Mouse (Mus musculus) hematopoietic stem cell, adult 5-6 weeks (primary cell): ENCODE results near the gene Ldb3. TPM values are rescaled to one million over a fixed set of nuclear protein-coding genes. Genes with fewer than 3 reads are reported as not detected.
A peak's percentile ranks its signal among the peaks of the same experiment; 100 is the strongest.

Source experiments
- ATAC-seq, 2 experiments: fragments of 125-278 bp in 1 of 2; replicated peaks in 1 of 2; 2 replicates each; pipeline ENCODE4 v1.8.0; 2016 to 2017; ENCODE audit warnings: inconsistent platforms in 2 of 2, mild to moderate bottlenecking in 2 of 2, moderate number of reproducible peaks in 2 of 2, low read depth in 1 of 2, moderate TSS enrichment in 1 of 2; ENCODE audit not compliant: low FRiP score in 2 of 2, poor library complexity in 2 of 2, severe bottlenecking in 2 of 2, insufficient read depth in 1 of 2, low TSS enrichment in 1 of 2
- total RNA-seq: library from RNA; stranded (forward); fragments of 172-1452, 232-1000 nt; gene quantifications from 2 replicates; pipeline ENCODE4 v1.2.3, GENCODE M21; 2017

The Ldb3 gene
- total RNA-seq, 1 experiment from 2014 or later = 0.05 TPM

GRCm38 (mm10) chr14:34595596-34596255 is 7.2 kb upstream of the Ldb3 start:
- ATAC-seq = no peak

GRCm38 (mm10) chr14:34591741-34592535 is 3.5 kb upstream of the Ldb3 start:
- ATAC-seq = no peak

DNA sequence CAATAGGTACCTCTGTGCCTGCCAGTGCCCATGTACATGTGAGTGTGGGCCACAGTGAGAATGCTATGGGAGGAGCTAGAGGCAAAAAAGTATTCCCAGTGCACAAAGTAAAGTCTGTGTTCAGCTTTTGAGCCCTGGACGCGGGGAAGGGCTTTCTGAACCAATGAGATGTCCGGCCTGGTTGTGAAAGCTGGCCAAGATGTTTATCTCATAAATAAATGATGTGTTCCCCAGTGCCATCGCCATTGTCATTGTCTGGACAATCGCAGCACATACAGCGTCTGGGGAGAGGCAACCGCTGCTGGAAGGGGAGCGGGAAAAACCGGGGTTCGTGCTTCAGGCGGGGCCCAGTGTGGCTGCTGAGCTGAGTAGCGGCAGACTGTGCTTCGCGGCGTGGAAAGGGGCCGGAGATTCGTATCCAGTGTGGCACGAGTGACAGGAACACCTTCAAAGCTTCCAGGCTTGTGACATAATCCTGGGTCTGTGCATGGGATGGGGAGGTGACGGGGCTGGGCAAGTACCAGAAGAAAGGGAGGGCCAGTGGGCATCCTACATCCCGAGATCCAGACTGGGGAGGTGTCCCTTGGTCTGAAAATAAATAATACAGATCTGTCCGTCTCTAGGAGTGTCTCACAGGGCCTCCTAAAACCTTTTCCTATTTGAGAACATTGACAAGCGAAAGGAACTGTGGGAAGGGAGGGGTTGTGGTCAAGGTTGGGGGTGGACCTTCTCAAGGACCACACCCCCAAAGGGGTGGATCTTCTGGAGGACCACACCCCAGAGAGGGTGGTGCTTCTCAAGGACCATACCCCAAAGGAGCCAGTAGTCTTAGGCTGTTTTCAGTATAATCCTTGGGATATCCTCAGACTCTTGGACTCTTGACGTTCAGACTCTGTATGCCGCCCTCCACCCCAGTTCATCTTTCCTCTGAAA is 2.5 kb upstream of the Ldb3 start:
- ATAC-seq = no peak

DNA sequence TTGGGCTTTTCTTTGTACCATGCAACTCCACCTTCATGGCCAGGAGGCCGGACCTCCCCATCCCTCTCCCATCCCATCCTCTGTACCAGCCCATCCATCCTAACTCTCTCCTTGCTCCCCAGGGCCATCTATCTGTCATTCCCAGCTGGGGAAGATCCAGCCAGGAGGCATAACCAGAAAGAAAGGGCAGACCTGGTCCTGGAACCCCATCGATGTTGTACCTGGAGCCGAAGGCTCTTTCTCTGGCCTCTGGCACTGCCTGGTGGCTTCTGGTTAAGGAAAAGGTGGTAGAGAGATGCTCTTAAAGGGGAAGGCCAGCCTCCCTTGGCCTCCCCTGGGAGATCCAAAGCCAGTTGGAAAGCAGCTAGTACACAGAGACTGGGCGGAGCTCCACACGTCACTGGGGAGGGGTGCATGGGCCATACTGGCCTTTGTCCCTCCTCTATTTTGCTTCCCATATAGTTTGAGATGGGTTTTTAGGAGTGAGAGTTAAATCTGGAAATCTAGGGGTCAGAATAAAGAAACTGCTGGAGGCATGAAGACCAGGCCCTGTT is 1.6 kb upstream of the Ldb3 start:
- no peak for ATAC-seq

GRCm38 (mm10) chr14:34589185-34589713 is 767 bp upstream of the Ldb3 start:
- no peak for ATAC-seq

DNA sequence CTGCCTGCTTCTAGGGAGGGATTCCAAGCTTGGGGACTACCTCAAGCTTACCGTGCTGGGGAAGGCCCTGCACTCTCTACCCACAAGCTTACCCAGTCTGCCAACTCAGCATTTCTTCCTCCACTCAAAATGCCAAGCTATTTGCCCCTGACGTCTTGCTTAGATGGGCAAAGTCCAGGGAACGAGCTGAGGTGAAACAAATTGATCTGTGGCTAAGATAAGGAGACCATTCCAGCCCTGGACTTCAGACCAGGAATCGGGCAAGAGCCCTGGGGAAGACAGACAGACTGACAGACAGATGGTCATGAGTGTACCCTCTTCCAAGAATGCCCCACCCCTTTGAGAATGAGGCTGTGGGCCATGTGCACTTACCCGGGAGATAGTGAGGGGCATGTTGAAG is 477 bp downstream of the Ldb3 start:
- ATAC-seq = no peak

GRCm38 (mm10) chr14:34586871-34587270 is 1.6 kb downstream of the Ldb3 start:
- ATAC-seq = no peak

GRCm38 (mm10) chr14:34585358-34586105 is 3.0 kb downstream of the Ldb3 start:
- ATAC-seq = no peak

DNA sequence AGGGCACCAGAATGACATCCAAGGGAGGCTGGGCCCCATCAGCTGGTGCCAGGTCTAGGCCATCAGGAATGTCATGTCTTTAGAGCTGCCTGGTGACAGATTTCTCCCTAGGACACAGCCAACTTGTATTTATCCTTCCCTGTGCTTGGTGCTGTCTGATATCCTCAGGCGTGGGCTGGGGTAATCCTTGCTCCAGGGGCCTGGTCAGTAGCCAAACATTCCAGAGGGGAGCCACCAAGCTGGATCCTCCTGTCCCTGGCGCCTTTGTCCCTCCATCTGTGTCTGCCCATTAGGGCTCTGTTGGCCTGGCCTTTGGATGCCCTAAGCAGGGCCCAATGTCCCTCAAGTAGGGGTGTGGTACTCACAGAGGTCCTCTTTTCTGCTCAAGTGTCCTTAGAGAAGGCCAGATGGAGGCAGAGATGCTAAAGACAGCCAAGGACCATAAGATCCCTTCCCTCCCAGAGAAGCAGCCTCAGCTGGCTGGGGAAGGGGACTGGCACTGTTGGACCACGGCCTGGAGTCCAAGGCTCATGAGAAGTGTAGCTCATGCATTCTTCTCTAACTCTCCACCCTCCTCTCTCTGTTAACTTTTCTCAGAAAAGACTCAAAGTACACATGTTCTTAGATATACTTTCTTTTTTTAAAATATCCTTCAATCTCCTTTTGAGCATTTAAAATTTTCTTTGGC is 5.6 kb downstream of the Ldb3 start:
- ATAC-seq = no peak

GRCm38 (mm10) chr14:34576858-34577257 is 11.6 kb downstream of the Ldb3 start:
- no peak for ATAC-seq

- no peak for ATAC-seq
Measured at GRCm38 (mm10) chr14:34574068-34574467, 14.4 kb downstream of the Ldb3 start.

DNA sequence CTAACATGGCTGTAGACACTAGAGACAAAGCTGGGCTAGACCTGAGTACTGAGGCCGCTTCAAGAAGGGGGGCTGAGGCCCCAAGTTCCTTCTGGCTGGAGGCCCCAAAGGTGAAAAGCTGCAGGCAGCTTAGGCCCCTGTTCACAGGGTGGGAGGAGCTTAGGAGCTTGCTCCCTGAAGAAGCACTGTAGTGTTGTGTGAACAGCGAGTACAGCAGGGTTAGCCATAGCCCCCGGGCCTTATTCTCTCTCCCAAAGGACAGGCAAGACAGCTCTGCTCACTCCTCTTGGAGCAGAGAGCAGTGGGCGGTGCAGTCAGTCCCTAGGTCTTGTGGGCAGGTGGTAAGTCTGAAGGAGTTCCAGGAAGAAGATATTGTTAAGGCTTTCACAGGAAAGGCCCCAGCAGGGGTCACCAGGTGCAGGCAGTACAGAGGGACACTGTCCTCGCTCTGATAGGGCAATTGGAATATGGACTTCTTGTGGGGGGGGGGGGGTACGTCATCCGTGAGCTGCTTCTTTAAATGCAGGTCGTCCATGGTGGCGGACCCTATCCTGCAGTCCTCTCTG is 15.1 kb downstream of the Ldb3 start:
- ATAC-seq = no peak

DNA sequence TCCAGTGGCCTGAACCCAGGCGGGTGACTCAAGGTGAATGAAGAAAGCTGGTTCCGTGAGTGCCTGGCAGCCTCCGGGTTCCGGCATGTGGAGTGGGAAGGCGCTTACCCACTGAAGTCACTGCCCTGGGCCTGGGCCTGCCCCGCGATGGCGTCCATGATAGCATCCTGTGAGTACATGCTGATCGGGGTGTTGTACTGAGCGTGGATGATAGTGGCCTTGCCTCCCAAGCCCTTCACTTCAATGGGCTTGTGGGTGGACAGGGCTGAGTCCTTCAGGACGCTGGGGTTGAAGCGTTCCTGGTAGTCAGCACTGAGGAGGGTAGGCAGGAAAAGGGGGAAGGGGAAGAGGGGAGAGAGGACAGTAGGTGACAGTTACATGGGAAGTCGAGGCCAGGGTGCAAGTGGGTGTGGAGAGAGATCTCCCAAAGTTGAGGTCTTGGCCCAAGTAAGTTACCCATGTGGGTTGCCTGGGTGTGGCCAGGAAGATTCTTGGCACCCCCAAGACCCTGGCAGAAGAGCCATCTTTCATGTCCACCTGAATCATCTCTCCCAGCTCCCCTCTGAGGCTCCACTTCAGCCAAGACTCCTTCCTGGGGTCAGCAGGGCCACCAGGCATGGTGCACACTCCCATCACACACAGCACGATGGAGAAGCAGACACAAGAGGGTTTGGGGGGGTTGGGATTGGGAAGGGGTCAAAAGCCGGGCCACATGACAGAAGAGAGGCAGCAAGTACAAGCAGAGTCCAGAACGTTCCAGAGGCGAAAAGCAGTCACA is 16.7 kb downstream of the Ldb3 start:
- ATAC-seq = no peak

DNA sequence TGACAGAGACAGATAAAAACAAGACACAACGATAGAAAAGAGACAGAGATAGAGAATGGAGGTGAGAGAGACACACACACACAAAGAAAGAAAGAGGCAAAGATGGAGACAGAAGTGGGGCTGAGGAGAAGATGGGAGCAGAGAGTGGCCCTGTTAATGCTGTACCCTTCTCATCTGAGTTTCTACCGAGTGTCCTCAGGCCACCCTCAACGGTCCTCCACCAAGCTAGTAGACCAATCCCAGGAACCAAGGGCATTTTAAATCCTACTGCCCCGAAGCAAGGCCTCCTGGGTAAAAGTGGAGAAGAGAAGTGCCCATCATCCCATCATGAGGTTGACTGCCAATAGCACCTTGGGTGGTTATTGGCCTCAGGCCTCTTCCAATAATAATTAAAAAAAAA is 17.6 kb downstream of the Ldb3 start:
- no peak for ATAC-seq

- peak; percentile 66 to 71 for ATAC-seq
Measured at GRCm38 (mm10) chr14:34570294-34570693, 18.2 kb downstream of the Ldb3 start.
